Mouse (Mus musculus): Measurements from ENCODE around the gene Adam4.
"Not testable (repeated sequence)": the region's sequence is repeated elsewhere in the genome, so short reads cannot be mapped to it uniquely, and the experiment has no call there.

The Adam4 gene

GRCm38 (mm10) chr12:81421846-81422245 is at the start of gene Adam4:
Gene Adam4 (minus strand): TSS chr12:81421946.
- ATAC-seq (ENCODE audit: insufficient number of reproducible peaks, low FRiP score, low TSS enrichment): no peak

GRCm38 (mm10) chr12:81459051-81459450 is 37.3 kb upstream of the Adam4 start:
- ATAC-seq (ENCODE audit: insufficient number of reproducible peaks, low FRiP score, low TSS enrichment): not testable (repeated sequence)

GRCm38 (mm10) chr12:81438985-81439384 is 17.2 kb upstream of the Adam4 start:
- ATAC-seq (ENCODE audit: insufficient number of reproducible peaks, low FRiP score, low TSS enrichment): not testable (repeated sequence)

GRCm38 (mm10) chr12:81434778-81435177 is 13.0 kb upstream of the Adam4 start:
- ATAC-seq (ENCODE audit: insufficient number of reproducible peaks, low FRiP score, low TSS enrichment): not testable (repeated sequence)

- no peak for ATAC-seq (ENCODE audit: insufficient number of reproducible peaks, low FRiP score, low TSS enrichment)
Measured at GRCm38 (mm10) chr12:81413211-81413610, 8.5 kb downstream of the Adam4 start.

- no peak for ATAC-seq (ENCODE audit: insufficient number of reproducible peaks, low FRiP score, low TSS enrichment)
Measured at GRCm38 (mm10) chr12:81408966-81409365, 12.8 kb downstream of the Adam4 start.

- peak; percentile 61; the same call in 1 of the 2 replicates for ATAC-seq (ENCODE audit: insufficient number of reproducible peaks, low FRiP score, low TSS enrichment)
Measured at GRCm38 (mm10) chr12:81402187-81402586, 19.6 kb downstream of the Adam4 start.

GRCm38 (mm10) chr12:81379364-81379763 is 42.4 kb downstream of the Adam4 start, which contains the start of gene Gm4787:
Gene Gm4787 (minus strand): TSS chr12:81379464.
- ATAC-seq (ENCODE audit: insufficient number of reproducible peaks, low FRiP score, low TSS enrichment): not testable (repeated sequence)
